Mouse (Mus musculus) left cerebral cortex, adult 8-10 months (tissue): ENCODE measurements around the gene Ndel1. TPM values are rescaled to one million over a fixed set of nuclear protein-coding genes. Genes with fewer than 3 reads are reported as not detected.

Experiments
- DNase-seq, 2 experiments: peaks; one replicate each; pipeline ENCODE4 v3.0.0; 2022; ENCODE audit warnings: low spot score in 2 of 2
- total RNA-seq, 4 experiments: library from RNA; stranded (reverse); gene quantifications; 2 replicates each; pipeline ENCODE4 v1.2.4; 2022

The Ndel1 gene
- total RNA-seq = 100 to 1,000 TPM in 3 of 4 experiments, 10 to 100 TPM in 1; 95.2 to 113 (median 110) TPM

DNA sequence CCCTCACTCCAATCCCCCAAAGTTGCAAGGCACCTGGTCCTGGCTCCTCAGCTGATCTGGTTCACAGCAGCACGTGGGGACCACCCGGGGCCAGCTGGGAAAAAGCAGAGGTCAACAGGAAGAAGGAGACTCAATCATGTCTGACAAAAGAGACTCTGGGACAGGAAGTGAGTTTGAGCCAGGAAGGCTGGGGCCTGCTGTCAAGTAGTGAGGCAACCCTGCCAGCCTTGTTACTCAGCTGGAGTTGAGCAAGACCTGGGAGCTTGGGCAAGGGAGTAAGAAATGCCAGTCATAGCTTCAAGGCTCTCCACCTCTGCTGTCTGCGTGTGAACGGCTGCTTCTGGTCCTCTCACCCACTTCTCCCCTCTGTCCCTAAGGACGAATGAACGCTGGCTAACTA, at the start of gene Ndel1:
Gene Ndel1 (minus strand): TSS at position 111 of the 400 bp plus-strand sequence.
- DNase-seq = no peak

DNA sequence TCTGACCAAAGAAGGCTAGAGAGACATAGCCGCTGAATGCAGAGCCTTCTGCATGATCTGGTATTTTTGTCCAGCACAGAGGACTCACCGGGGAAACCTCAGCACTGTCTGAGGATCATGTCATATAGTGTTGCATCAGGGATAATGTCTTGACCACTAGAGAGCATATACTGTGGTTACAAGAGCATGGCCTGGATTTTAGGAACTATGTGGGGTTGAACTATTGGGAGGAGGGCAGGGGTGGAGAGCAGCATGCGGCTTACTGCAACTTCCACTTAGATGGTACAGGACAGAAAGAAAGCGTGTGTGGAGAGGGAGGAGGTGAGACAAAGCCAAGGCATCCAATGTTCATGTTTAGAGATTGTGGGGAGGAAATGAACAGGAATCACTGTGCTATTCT, 42.9 kb upstream of the Ndel1 start:
- no peak for DNase-seq

GRCm38 (mm10) chr11:68911531-68912177, 40.0 kb upstream of the Ndel1 start:
- DNase-seq = no peak

DNA sequence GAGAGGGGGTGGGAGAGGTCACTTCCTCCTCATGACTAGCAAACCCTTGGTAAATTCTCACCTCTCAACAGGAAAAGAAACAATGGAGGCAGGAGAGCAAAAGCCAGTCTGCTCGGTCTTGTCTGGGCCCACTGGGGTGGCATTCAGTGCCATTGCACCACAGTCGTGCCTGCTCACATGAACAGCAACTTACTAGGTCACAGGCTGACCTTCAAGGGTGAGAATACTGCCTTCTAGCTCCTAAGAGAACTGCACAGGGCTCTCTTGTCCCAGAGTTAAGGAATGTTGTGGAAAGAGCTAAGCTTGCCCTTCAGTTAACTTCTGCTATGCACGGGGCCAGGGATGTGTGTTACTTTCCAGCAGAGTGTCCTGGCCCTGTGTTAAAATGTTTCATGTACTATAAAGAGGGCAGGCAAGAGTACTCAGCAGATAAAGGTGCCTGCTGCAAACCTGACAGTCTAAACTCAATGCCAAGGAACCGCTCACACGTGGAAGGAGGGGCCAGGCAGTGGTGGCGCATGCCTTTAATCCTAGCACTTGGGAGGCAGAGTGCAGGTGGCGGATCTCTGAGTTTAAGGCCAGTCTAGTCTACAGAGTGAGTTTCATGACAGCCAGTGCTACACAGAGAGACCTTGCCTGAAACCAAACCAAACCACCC, 37.3 kb upstream of the Ndel1 start:
- no peak for DNase-seq

GRCm38 (mm10) chr11:68907251-68907650, 35.6 kb upstream of the Ndel1 start:
- no peak for DNase-seq

DNA sequence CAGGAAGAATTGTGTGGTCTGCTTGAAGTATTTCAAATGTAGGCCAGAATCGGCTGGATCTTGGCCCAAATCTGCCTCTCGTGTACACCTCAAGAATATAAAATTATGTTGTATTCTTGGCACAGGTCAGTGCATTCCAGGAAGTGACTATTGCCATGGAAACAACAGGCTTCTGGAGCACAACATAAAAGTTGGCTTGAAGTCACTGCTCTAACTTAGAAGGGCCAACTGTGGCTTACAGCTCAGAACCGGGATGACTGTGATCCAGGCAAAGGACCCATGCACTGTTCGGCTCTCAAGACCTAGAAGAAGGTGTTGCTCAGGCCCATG, 34.8 kb upstream of the Ndel1 start:
- no peak for DNase-seq

GRCm38 (mm10) chr11:68905665-68906460, 34.2 kb upstream of the Ndel1 start:
- DNase-seq = no peak

GRCm38 (mm10) chr11:68905138-68905531, 33.5 kb upstream of the Ndel1 start:
- no peak for DNase-seq

- peak; percentile 38 to 61 for DNase-seq
Measured at GRCm38 (mm10) chr11:68904375-68905137, 32.9 kb upstream of the Ndel1 start.

- DNase-seq = no peak
Measured at GRCm38 (mm10) chr11:68903775-68904174, 32.1 kb upstream of the Ndel1 start.

GRCm38 (mm10) chr11:68902823-68903222, 31.2 kb upstream of the Ndel1 start:
- DNase-seq = no peak

GRCm38 (mm10) chr11:68902367-68902766, 30.7 kb upstream of the Ndel1 start:
- no peak for DNase-seq

DNA sequence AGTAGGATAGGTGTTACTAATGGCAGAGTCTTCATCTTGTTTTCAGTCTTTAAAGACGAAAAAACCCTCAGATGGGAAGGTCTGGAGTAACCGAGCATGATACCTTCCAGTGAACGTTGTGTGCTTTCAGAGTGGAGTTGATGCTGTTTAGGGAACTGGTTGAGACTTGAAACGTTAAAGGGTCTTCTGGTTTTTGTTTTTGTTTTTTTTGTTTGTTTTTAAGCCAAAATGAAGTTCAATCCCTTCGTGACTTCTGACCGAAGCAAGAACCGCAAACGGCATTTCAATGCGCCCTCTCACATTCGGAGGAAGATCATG, 30.3 kb upstream of the Ndel1 start:
- DNase-seq = no peak

GRCm38 (mm10) chr11:68901351-68902046, 29.8 kb upstream of the Ndel1 start, which contains the start of gene Rpl26:
Gene Rpl26, plus strand, starts transcription at chr11:68901583.
- DNase-seq = peak; percentile 97 to 100

GRCm38 (mm10) chr11:68900519-68901350, 29.1 kb upstream of the Ndel1 start:
- no peak for DNase-seq

GRCm38 (mm10) chr11:68899815-68900214, 28.2 kb upstream of the Ndel1 start:
- no peak for DNase-seq

DNA sequence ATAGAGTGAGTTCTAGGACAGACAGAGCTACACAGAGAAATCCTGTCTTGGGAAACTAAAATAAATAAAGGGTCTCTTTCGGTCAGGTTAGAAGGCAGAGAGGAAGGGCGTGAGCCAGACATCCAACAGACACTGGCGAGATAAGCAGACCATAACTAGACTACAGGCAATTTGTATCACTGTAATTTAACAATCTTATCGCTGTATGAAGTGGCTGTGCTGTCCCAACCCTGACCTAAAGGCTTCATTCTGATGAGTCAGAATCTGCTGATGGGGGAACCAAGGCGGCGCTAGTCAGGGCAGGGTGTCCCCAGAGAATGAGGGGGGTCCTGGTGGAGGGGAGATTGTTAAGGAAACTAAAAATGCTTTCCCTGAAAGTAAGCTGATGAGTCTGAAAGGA, 27.1 kb upstream of the Ndel1 start:
- DNase-seq = no peak

- DNase-seq = no peak
Measured at GRCm38 (mm10) chr11:68897838-68898237, 26.2 kb upstream of the Ndel1 start.

- DNase-seq = no peak
Measured at GRCm38 (mm10) chr11:68897120-68897519, 25.5 kb upstream of the Ndel1 start.

DNA sequence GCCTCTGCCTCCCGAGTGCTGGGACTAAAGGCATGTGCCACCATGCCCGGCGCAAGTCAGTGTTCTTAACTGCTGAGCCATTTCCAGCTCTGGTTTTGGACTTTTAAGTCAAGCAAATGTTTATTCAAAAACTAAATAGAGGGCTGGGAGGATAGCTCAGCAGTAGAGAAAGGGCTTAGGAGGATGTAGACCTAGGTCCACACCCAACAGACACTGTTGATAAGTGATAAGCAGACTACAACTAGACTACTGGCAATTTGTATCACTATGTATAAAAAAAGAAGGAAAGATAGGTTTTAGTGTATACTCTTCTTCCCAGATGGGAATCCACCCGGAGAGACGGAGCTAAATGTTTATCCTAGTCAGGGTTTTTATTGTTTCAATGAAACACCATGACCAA, 24.6 kb upstream of the Ndel1 start:
- no peak for DNase-seq
